ENCODE assay signal across 28 mouse cellular contexts in genomic region chr8:85220220-85220619, GRCm38 (mm10). TPM values are rescaled to one million over a fixed set of nuclear protein-coding genes. Genes with fewer than 3 reads are reported as not detected.
DNase-seq lines count a peak whose midpoint lies in the region; ATAC-seq lines count a peak whose summit lies in the region.
"Had no signal": no experiment of that assay in that cellular context is flagged by ENCODE, and none has a peak within 500 bp of the region (broad histone marks: within the 10 kb centered on the region; RNA-seq: fewer than 3 reads in every experiment).

No protein-coding gene starts in this region.

- peak overlapping the region; percentile 66 for H3K27ac ChIP-seq in heart, embryonic 16.5 days (ENCODE audit: low read length)
- no peak overlapping the region for H3K27ac ChIP-seq in forebrain, embryonic 15.5 days (replicated peaks)
- H3K27ac ChIP-seq: embryonic facial prominence, embryonic 15.5 days; forebrain, embryonic 10.5 days; heart, embryonic 10.5 days; hindbrain, embryonic 10.5 days; hindbrain, postnatal 0 days; midbrain, embryonic 13.5 days; neural tube, embryonic 12.5 days had no signal

- H3K4me1 ChIP-seq in heart, embryonic 16.5 days (ENCODE audit: control insufficient read depth, insufficient read depth, low read length) = no peaks in the 10 kb centered on the region
- no peaks in the 10 kb centered on the region for H3K4me1 ChIP-seq in forebrain, embryonic 15.5 days
- H3K4me1 ChIP-seq: embryonic facial prominence, embryonic 15.5 days; forebrain, embryonic 10.5 days; heart, embryonic 10.5 days; hindbrain, embryonic 10.5 days; midbrain, embryonic 13.5 days; neural tube, embryonic 12.5 days had no signal

- DNase-seq in heart, adult 8-10 months (ENCODE audit: low spot score) = no peak
- DNase-seq in left cerebral cortex, postnatal 36 days (ENCODE audit: low spot score in 2 of 2) = peak; percentile 8 to 11
- DNase-seq in left cerebral cortex, postnatal 4 days = no peak
- DNase-seq in right cerebral cortex, adult 2 months (ENCODE audit: low spot score in 2 of 2) = peak; percentile 5 to 31
- no peak for DNase-seq in right cerebral cortex, postnatal 25 days
- DNase-seq: cerebellum, adult 2 months; cerebellum, postnatal 36 days; gastrocnemius, postnatal 25 days; right cerebral cortex, postnatal 14 days; thymus, postnatal 14 days had no signal

- ATAC-seq in heart, embryonic 16.5 days (replicated peaks; ENCODE audit: extremely low read depth, insufficient read depth, low FRiP score) = no peak
- ATAC-seq in forebrain, embryonic 15.5 days (replicated peaks) = no peak
- ATAC-seq: hindbrain, postnatal 0 days; midbrain, embryonic 13.5 days had no signal

- intact Hi-C loops in left cerebral cortex, postnatal 36 days (cut with DNase I) = no loop called here
- intact Hi-C loops in left cerebral cortex, postnatal 4 days (cut with DNase I) = loop anchor here (10.0 kb wide), 1 partner anchor 105 kb away; no protein-coding TSS in a partner anchor

- 68% methylated on average over 4 of the region's 4 CpGs for WGBS in heart, embryonic 16.5 days
- 79% methylated on average over 4 of the region's 4 CpGs for WGBS in forebrain, embryonic 15.5 days

- no peaks in the 10 kb centered on the region for H3K9me3 ChIP-seq in heart, embryonic 16.5 days (replicated peaks; ENCODE audit: control insufficient read depth, low read length)
- no peaks in the 10 kb centered on the region for H3K9me3 ChIP-seq in forebrain, embryonic 15.5 days
- H3K9me3 ChIP-seq: embryonic facial prominence, embryonic 15.5 days; forebrain, embryonic 10.5 days; heart, embryonic 10.5 days; hindbrain, embryonic 10.5 days; midbrain, embryonic 13.5 days; neural tube, embryonic 12.5 days had no signal

- no peaks in the 10 kb centered on the region for H3K36me3 ChIP-seq in heart, embryonic 16.5 days (ENCODE audit: control insufficient read depth, insufficient read depth)
- no peaks in the 10 kb centered on the region for H3K36me3 ChIP-seq in forebrain, embryonic 15.5 days
- H3K36me3 ChIP-seq: embryonic facial prominence, embryonic 15.5 days; forebrain, embryonic 10.5 days; heart, embryonic 10.5 days; hindbrain, embryonic 10.5 days; midbrain, embryonic 13.5 days; neural tube, embryonic 12.5 days had no signal

- H3K4me3 ChIP-seq in heart, embryonic 16.5 days (ENCODE audit: low read length) = no peak overlapping the region
- no peak overlapping the region for H3K4me3 ChIP-seq in forebrain, embryonic 15.5 days
- H3K4me3 ChIP-seq: embryonic facial prominence, embryonic 15.5 days; forebrain, embryonic 10.5 days; heart, embryonic 10.5 days; hindbrain, embryonic 10.5 days; midbrain, embryonic 13.5 days; neural tube, embryonic 12.5 days had no signal

- H3K4me2 ChIP-seq in heart, embryonic 16.5 days (ENCODE audit: low read depth, low read length) = no peak overlapping the region
- no peak overlapping the region for H3K4me2 ChIP-seq in forebrain, embryonic 15.5 days (replicated peaks)
- H3K4me2 ChIP-seq: embryonic facial prominence, embryonic 15.5 days; midbrain, embryonic 13.5 days; neural tube, embryonic 12.5 days had no signal

- H3K27me3 ChIP-seq in heart, embryonic 16.5 days (ENCODE audit: control insufficient read depth, insufficient read depth, low read length) = no peaks in the 10 kb centered on the region
- H3K27me3 ChIP-seq in forebrain, embryonic 15.5 days = no peaks in the 10 kb centered on the region
- H3K27me3 ChIP-seq: embryonic facial prominence, embryonic 15.5 days; midbrain, embryonic 13.5 days; neural tube, embryonic 12.5 days had no signal

- no peak overlapping the region for H3K9ac ChIP-seq in heart, embryonic 16.5 days (ENCODE audit: low read length)
- no peak overlapping the region for H3K9ac ChIP-seq in forebrain, embryonic 15.5 days (replicated peaks)
- H3K9ac ChIP-seq: embryonic facial prominence, embryonic 15.5 days; midbrain, embryonic 13.5 days; neural tube, embryonic 12.5 days had no signal

RNA-seq across cellular contexts. Expression of gene Olfr371, which starts 5.6 kb away (rescaled TPM):
- not detected in 2 replicates for polyA plus RNA-seq in heart, embryonic 16.5 days (2015; fragmentation: Nextera tagmentation; extraction: Ambion mirVana)
- not detected for total RNA-seq in heart, adult 8-10 months (2022)
- not detected for total RNA-seq in left cerebral cortex, postnatal 36 days (2021)
- not detected for total RNA-seq in left cerebral cortex, postnatal 4 days (2021)
- polyA plus RNA-seq in forebrain, embryonic 15.5 days (2015; fragmentation: Nextera tagmentation; extraction: Ambion mirVana) = not detected in 2 replicates
- total RNA-seq: adrenal gland, adult 18-20 months; adrenal gland, postnatal 4 days; gastrocnemius, postnatal 25 days; hindbrain, postnatal 0 days; megakaryocyte progenitor cell, adult 5-6 weeks had no signal
- polyA plus RNA-seq: C2C12; cerebellum, adult 2 months; embryonic facial prominence, embryonic 15.5 days; forebrain, embryonic 10.5 days; heart, embryonic 10.5 days; hindbrain, embryonic 10.5 days; hindbrain, postnatal 0 days; intestine, postnatal 0 days; limb, embryonic 14.5 days; liver, embryonic 16.5 days; midbrain, embryonic 13.5 days; neural tube, embryonic 12.5 days; spleen, adult 2 months; stomach, embryonic 16.5 days had no signal

Comparison
In these comparisons a context has a peak if more than half of its experiments do, and no peak if none do; other contexts are left out.
1. DNase-seq: peak in left cerebral cortex, postnatal 36 days (2 of 2) and right cerebral cortex, adult 2 months (2 of 2); none in heart, adult 8-10 months (single experiment), left cerebral cortex, postnatal 4 days (single experiment) and right cerebral cortex, postnatal 25 days (single experiment).